In genomic region chr4:94406922-94407321, GRCm38 (mm10) we compare ENCODE assay signal across 29 mouse cellular contexts.
DNase-seq lines count a peak whose midpoint lies in the region; ATAC-seq and TF ChIP-seq lines count a peak whose summit lies in the region.
"Had no signal": no experiment of that assay in that cellular context is flagged by ENCODE, and none has a peak within 500 bp of the region (broad histone marks: within the 10 kb centered on the region; RNA-seq: fewer than 3 reads in every experiment).

No protein-coding gene starts in this region.

- 0 out of 2 replicates have a peak, but pooled peaks have one; percentile 53 for ATAC-seq in forebrain, embryonic 11.5 days (replicated peaks; ENCODE audit: low FRiP score)
- ATAC-seq in forebrain, embryonic 14.5 days = peak; percentile 20; the same call in 1 of the 2 replicates
- no peak for ATAC-seq in forebrain, postnatal 0 days
- peak; percentile 64 for ATAC-seq in midbrain, embryonic 11.5 days (ENCODE audit: low FRiP score)
- no peak for ATAC-seq in midbrain, embryonic 16.5 days
- ATAC-seq in neural tube, embryonic 11.5 days (ENCODE audit: insufficient read depth, low FRiP score, low TSS enrichment) = 0 out of 2 replicates have a peak, but pooled peaks have one; percentile 16
- ATAC-seq: activated CD4-positive, CD25-positive, alpha-beta regulatory T cell, adult 4 months; inflammation-experienced regulatory T-cells, adult 6 months; intestine, embryonic 16.5 days had no signal

- no peaks in the 10 kb centered on the region for H3K27me3 ChIP-seq in forebrain, embryonic 11.5 days (ENCODE audit: control insufficient read depth, insufficient read depth, low read length)
- no peaks in the 10 kb centered on the region for H3K27me3 ChIP-seq in forebrain, embryonic 10.5 days (ENCODE audit: poor library complexity, severe bottlenecking)
- no peaks in the 10 kb centered on the region for H3K27me3 ChIP-seq in forebrain, embryonic 14.5 days (replicated peaks; ENCODE audit: control insufficient read depth, insufficient read depth, low read length)
- H3K27me3 ChIP-seq in forebrain, postnatal 0 days (ENCODE audit: insufficient read depth, low read length) = no peaks in the 10 kb centered on the region
- no peaks in the 10 kb centered on the region for H3K27me3 ChIP-seq in midbrain, embryonic 11.5 days (ENCODE audit: control insufficient read depth, insufficient read depth, low read length)
- no peaks in the 10 kb centered on the region for H3K27me3 ChIP-seq in midbrain, embryonic 16.5 days (ENCODE audit: control insufficient read depth, insufficient read depth, low read depth, low read length)
- H3K27me3 ChIP-seq in neural tube, embryonic 11.5 days (ENCODE audit: control insufficient read depth, insufficient read depth, low read length) = no peaks in the 10 kb centered on the region
- H3K27me3 ChIP-seq: embryonic facial prominence, embryonic 13.5 days; heart, embryonic 12.5 days; heart, embryonic 15.5 days had no signal

- 62% methylated on average over 1 of the region's 1 CpGs for WGBS in forebrain, embryonic 11.5 days
- 77% methylated on average over 1 of the region's 1 CpGs for WGBS in forebrain, embryonic 10.5 days
- 58% methylated on average over 1 of the region's 1 CpGs for WGBS in forebrain, embryonic 14.5 days
- 49% methylated on average over 1 of the region's 1 CpGs for WGBS in forebrain, postnatal 0 days
- 50% methylated on average over 1 of the region's 1 CpGs for WGBS in midbrain, embryonic 11.5 days
- 30% methylated on average over 1 of the region's 1 CpGs for WGBS in midbrain, embryonic 16.5 days
- 68% methylated on average over 1 of the region's 1 CpGs for WGBS in neural tube, embryonic 11.5 days

- no peak overlapping the region for H3K27ac ChIP-seq in forebrain, embryonic 11.5 days (ENCODE audit: low read depth, low read length)
- no peak overlapping the region for H3K27ac ChIP-seq in forebrain, embryonic 10.5 days
- H3K27ac ChIP-seq in forebrain, embryonic 14.5 days (ENCODE audit: low read depth, low read length) = no peak overlapping the region
- no peak overlapping the region for H3K27ac ChIP-seq in forebrain, postnatal 0 days (ENCODE audit: low read depth, low read length)
- H3K27ac ChIP-seq in midbrain, embryonic 11.5 days (ENCODE audit: low read depth, low read length) = no peak overlapping the region
- H3K27ac ChIP-seq in midbrain, embryonic 16.5 days (ENCODE audit: low read length) = no peak overlapping the region
- no peak overlapping the region for H3K27ac ChIP-seq in neural tube, embryonic 11.5 days (ENCODE audit: low read depth, low read length)
- H3K27ac ChIP-seq: embryonic facial prominence, embryonic 10.5 days; embryonic facial prominence, embryonic 13.5 days; gastrocnemius, adult 2 months; heart, embryonic 15.5 days; hindbrain, embryonic 10.5 days had no signal

- no peak for TF ChIP-seq CTCF in forebrain, postnatal 0 days (IDR thresholded peaks at IDR 0.05; ENCODE audit: low read depth)

- no peaks in the 10 kb centered on the region for H3K36me3 ChIP-seq in forebrain, embryonic 11.5 days (ENCODE audit: control insufficient read depth, insufficient read depth, low read length)
- H3K36me3 ChIP-seq in forebrain, embryonic 10.5 days (replicated peaks) = no peaks in the 10 kb centered on the region
- H3K36me3 ChIP-seq in forebrain, embryonic 14.5 days (ENCODE audit: control insufficient read depth, insufficient read depth, low read length) = no peaks in the 10 kb centered on the region
- no peaks in the 10 kb centered on the region for H3K36me3 ChIP-seq in forebrain, postnatal 0 days (ENCODE audit: insufficient read depth)
- H3K36me3 ChIP-seq in midbrain, embryonic 11.5 days (ENCODE audit: control insufficient read depth, insufficient read depth, low read length) = no peaks in the 10 kb centered on the region
- no peaks in the 10 kb centered on the region for H3K36me3 ChIP-seq in midbrain, embryonic 16.5 days (ENCODE audit: control insufficient read depth, insufficient read depth, low read length)
- H3K36me3 ChIP-seq in neural tube, embryonic 11.5 days (ENCODE audit: control insufficient read depth, insufficient read depth, low read length) = no peaks in the 10 kb centered on the region
- H3K36me3 ChIP-seq: embryonic facial prominence, embryonic 10.5 days; embryonic facial prominence, embryonic 13.5 days; heart, embryonic 12.5 days; heart, embryonic 15.5 days; hindbrain, embryonic 10.5 days had no signal

- DNase-seq in forebrain, embryonic 11.5 days (ENCODE audit: low spot score) = no peak
- no peak for DNase-seq in forebrain, embryonic 10.5 days (ENCODE audit: extremely low spot score, low spot score)
- no peak for DNase-seq in forebrain, embryonic 14.5 days (ENCODE audit: low spot score)
- no peak for DNase-seq in forebrain, postnatal 0 days
- no peak for DNase-seq in midbrain, embryonic 11.5 days (ENCODE audit: low spot score, missing footprints)
- DNase-seq in neural tube, embryonic 11.5 days (ENCODE audit: low spot score) = no peak
- DNase-seq in neural tube, embryonic 10.5 days (ENCODE audit: extremely low spot score, low spot score) = no peak
- DNase-seq: adrenal gland, adult 8-10 months; adrenal gland, postnatal 25 days; cerebellum, adult 11-12 months; cerebellum, adult 8-10 months; cerebellum, postnatal 10 days; cerebellum, postnatal 36 days; embryo, embryonic 11 days; gastrocnemius, adult 2 months; gastrocnemius, postnatal 14 days; heart, adult 18-20 months; heart, postnatal 10 days; heart, postnatal 36 days had no signal

- H3K4me1 ChIP-seq in forebrain, embryonic 11.5 days (replicated peaks; ENCODE audit: control insufficient read depth, insufficient read depth, low read length) = no peaks in the 10 kb centered on the region
- peaks cover 3% of the 10 kb centered on the region; the same call in 1 of the 2 replicates for H3K4me1 ChIP-seq in forebrain, embryonic 10.5 days
- H3K4me1 ChIP-seq in forebrain, embryonic 14.5 days (ENCODE audit: control insufficient read depth, insufficient read depth, low read length) = no peaks in the 10 kb centered on the region
- H3K4me1 ChIP-seq in forebrain, postnatal 0 days (ENCODE audit: insufficient read depth) = no peaks in the 10 kb centered on the region
- no peaks in the 10 kb centered on the region; the same call in 1 of the 2 replicates for H3K4me1 ChIP-seq in midbrain, embryonic 11.5 days (ENCODE audit: control insufficient read depth, insufficient read depth, low read length)
- H3K4me1 ChIP-seq in midbrain, embryonic 16.5 days (ENCODE audit: control insufficient read depth, insufficient read depth, low read length) = no peaks in the 10 kb centered on the region
- no peaks in the 10 kb centered on the region for H3K4me1 ChIP-seq in neural tube, embryonic 11.5 days (ENCODE audit: control insufficient read depth, insufficient read depth, low read length)
- H3K4me1 ChIP-seq: embryonic facial prominence, embryonic 10.5 days; embryonic facial prominence, embryonic 13.5 days; heart, embryonic 12.5 days; heart, embryonic 15.5 days; hindbrain, embryonic 10.5 days had no signal

- H3K9ac ChIP-seq in forebrain, embryonic 11.5 days (ENCODE audit: low read length) = no peak overlapping the region
- no peak overlapping the region for H3K9ac ChIP-seq in forebrain, embryonic 14.5 days (ENCODE audit: low read length)
- no peak overlapping the region for H3K9ac ChIP-seq in forebrain, postnatal 0 days
- no peak overlapping the region for H3K9ac ChIP-seq in midbrain, embryonic 11.5 days (ENCODE audit: low read length)
- no peak overlapping the region for H3K9ac ChIP-seq in midbrain, embryonic 16.5 days (ENCODE audit: low read depth, low read length)
- no peak overlapping the region for H3K9ac ChIP-seq in neural tube, embryonic 11.5 days (ENCODE audit: low read length)
- H3K9ac ChIP-seq: embryonic facial prominence, embryonic 13.5 days; heart, embryonic 12.5 days; heart, embryonic 15.5 days had no signal

- no peak overlapping the region for H3K4me2 ChIP-seq in forebrain, embryonic 11.5 days (ENCODE audit: low read depth, low read length, severe bottlenecking)
- H3K4me2 ChIP-seq in forebrain, embryonic 14.5 days (ENCODE audit: low read length) = no peak overlapping the region
- H3K4me2 ChIP-seq in forebrain, postnatal 0 days (ENCODE audit: low read depth) = no peak overlapping the region
- no peak overlapping the region for H3K4me2 ChIP-seq in midbrain, embryonic 11.5 days
- no peak overlapping the region for H3K4me2 ChIP-seq in midbrain, embryonic 16.5 days (ENCODE audit: low read length)
- no peak overlapping the region for H3K4me2 ChIP-seq in neural tube, embryonic 11.5 days (ENCODE audit: low read depth)
- H3K4me2 ChIP-seq: embryonic facial prominence, embryonic 13.5 days; heart, embryonic 12.5 days; heart, embryonic 15.5 days had no signal

- no peak overlapping the region for H3K4me3 ChIP-seq in forebrain, embryonic 11.5 days (ENCODE audit: low read depth, low read length)
- no peak overlapping the region for H3K4me3 ChIP-seq in forebrain, embryonic 10.5 days
- H3K4me3 ChIP-seq in forebrain, embryonic 14.5 days (ENCODE audit: low read depth, low read length) = no peak overlapping the region
- H3K4me3 ChIP-seq in forebrain, postnatal 0 days (ENCODE audit: low read depth, low read length) = no peak overlapping the region
- no peak overlapping the region for H3K4me3 ChIP-seq in midbrain, embryonic 11.5 days (ENCODE audit: low read depth, low read length)
- H3K4me3 ChIP-seq in midbrain, embryonic 16.5 days (ENCODE audit: low read depth, low read length) = no peak overlapping the region
- H3K4me3 ChIP-seq in neural tube, embryonic 11.5 days (ENCODE audit: low read depth, low read length) = no peak overlapping the region
- H3K4me3 ChIP-seq: embryonic facial prominence, embryonic 10.5 days; embryonic facial prominence, embryonic 13.5 days; erythroblast, embryonic 14.5 days; gastrocnemius, adult 2 months; heart, embryonic 12.5 days; heart, embryonic 15.5 days; hindbrain, embryonic 10.5 days had no signal

- no peaks in the 10 kb centered on the region for H3K9me3 ChIP-seq in forebrain, embryonic 11.5 days (ENCODE audit: control insufficient read depth, low read length)
- no peaks in the 10 kb centered on the region for H3K9me3 ChIP-seq in forebrain, embryonic 10.5 days
- H3K9me3 ChIP-seq in forebrain, embryonic 14.5 days (replicated peaks; ENCODE audit: control insufficient read depth, low read length) = no peaks in the 10 kb centered on the region
- no peaks in the 10 kb centered on the region for H3K9me3 ChIP-seq in forebrain, postnatal 0 days (ENCODE audit: low read length)
- no peaks in the 10 kb centered on the region for H3K9me3 ChIP-seq in midbrain, embryonic 11.5 days (ENCODE audit: control insufficient read depth, low read length)
- no peaks in the 10 kb centered on the region for H3K9me3 ChIP-seq in midbrain, embryonic 16.5 days (replicated peaks; ENCODE audit: control insufficient read depth, low read length, poor library complexity, severe bottlenecking)
- H3K9me3 ChIP-seq in neural tube, embryonic 11.5 days (ENCODE audit: control insufficient read depth, low read length) = no peaks in the 10 kb centered on the region
- H3K9me3 ChIP-seq: embryonic facial prominence, embryonic 10.5 days; embryonic facial prominence, embryonic 13.5 days; heart, embryonic 12.5 days; heart, embryonic 15.5 days; hindbrain, embryonic 10.5 days had no signal

Comparison
In these comparisons a context has a peak if more than half of its experiments do, and no peak if none do; other contexts are left out.
1. ATAC-seq: peak in forebrain, embryonic 11.5 days (single experiment), forebrain, embryonic 14.5 days (single experiment), midbrain, embryonic 11.5 days (single experiment) and neural tube, embryonic 11.5 days (single experiment); none in forebrain, postnatal 0 days (single experiment) and midbrain, embryonic 16.5 days (single experiment).